Mouse (Mus musculus): ENCODE measurements around the gene Wdr45b.
"Not testable (repeated sequence)": the region's sequence is repeated elsewhere in the genome, so short reads cannot be mapped to it uniquely, and the experiment has no call there.

The Wdr45b gene

DNA sequence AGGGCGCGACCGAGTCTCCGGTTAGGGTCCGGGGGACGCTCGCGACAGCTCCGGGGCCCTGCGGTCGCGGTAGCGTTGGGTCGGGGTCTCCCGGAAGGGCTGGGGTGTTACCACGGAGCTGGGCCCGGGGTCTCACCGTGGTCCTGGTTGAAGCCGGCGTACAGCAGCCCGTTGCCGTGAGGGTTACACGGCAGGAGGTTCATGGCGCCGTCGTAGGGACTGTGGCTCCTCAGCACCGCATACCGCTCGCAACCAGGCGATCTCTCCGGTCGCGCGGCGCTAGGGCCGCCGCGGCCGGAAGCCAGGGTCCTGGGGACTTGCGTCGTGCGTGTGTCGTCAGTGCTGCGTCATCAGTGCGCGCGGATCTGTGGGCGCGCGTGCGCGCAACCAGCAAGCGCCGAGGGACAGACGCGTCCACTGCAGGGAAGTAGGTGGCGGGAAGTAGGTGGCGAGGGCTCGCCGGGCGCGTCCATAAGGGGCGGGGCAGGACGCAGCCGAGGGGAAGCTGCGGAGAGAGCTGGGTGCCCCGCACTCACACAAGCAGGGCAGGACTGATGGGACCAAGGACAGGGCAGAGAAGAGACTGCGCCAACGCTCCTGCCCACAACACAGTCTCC is at the start of gene Wdr45b:
Gene Wdr45b, minus strand, starts transcription at position 355 of the 617 bp plus-strand sequence.
- DNase-seq = peak; percentile 95 to 99

DNA sequence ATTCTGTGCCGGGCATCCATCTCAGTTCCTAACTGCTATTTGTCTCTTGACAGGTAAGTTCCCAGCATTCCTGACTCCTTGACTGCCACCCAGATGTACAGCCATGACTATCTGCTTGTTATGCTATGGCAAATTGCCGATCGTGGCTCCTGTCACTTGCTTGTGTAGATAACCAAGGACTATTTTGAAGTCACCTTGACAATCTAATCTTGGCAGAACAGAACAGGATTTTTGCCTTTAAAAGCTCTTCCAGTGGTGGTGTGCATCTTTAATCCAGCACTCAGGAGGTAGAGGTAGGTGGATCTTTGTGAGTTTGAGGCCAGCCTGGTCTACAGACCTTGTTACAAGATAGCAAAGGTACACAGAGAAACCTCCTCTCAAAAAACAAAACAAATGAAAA is 38.2 kb upstream of the Wdr45b start:
- DNase-seq = no peak

DNA sequence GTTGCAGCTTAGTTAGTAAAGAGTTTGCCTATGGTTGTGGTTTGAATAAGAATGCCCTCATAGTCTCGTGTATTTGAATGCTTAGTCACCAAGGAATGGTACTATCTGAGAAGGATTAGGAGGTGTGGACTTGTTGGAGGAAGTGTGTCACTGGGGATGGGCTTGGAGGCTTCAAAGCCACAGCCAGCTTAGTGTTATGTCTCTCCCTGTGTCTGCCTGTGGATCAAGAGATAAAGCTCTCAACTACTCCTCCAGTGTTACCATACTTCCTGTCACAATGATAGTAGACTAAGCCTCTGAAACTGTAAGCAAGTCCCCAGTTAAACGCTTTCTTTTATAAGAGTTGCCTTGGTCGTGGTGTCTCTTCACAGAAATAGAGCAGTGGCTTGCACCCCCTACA is 36.5 kb upstream of the Wdr45b start:
- no peak for DNase-seq

DNA sequence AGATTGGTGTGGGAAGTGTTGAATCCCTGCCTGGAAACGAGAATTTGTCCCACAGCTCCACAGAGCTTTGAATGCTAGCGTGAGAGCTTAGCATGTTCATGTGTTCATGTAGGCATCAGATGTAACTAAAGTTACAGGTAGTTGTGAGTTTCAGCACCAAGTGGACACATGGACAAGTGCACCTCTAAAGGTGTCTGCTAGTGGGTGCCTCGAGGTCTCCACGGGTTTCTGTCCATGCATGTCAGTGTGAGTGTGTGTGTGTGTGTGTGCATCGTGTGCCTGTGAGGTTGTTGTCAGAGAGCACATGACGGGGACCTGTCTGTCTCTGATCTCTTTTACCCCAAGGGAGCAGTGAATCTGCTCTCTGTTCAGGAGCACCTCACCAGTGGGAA is 34.3 kb upstream of the Wdr45b start:
- no peak for DNase-seq

DNA sequence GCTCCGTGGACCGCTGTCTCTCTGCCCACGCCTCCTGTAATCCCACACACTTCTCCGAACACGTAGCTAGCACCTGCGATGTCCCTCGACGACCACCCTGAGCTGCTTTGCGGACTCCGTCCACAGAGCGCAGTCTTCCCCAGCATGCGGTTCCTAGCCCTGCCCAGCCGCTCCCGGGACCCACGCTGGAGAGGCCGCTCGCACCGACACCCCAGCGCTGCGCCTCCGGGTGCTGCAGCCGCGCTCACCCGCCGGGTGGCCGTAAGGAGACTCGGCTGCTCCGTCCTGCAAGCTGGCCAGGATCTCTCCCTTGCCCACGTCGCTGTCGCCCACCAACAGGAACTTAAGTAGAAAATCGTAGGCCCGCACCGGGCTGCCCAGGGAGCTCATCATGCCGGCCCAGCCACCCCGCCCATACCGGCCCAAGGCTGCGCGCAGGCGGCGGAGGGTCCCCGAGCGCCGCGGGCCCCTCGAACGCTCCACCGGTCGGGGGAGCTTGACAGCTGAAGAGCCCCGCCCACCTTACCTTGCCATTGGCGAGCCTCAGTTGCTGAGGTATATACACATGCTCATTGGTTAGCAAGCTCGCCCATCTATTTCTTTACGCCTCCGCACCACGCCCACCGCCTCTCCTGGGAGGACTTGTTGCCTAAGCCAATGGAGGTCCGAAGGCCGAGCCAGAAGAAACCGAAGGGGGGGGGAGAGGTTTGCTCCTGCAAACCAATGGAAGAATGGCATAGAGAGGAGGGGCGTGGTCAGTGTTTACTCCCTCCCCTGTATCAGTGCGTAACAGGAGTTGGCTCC is 33.7 kb upstream of the Wdr45b start, which contains the start of gene Rab40b:
Gene Rab40b, minus strand, starts transcription at position 502 of the 804 bp plus-strand sequence.
- peak; percentile 77 to 92 for DNase-seq

DNA sequence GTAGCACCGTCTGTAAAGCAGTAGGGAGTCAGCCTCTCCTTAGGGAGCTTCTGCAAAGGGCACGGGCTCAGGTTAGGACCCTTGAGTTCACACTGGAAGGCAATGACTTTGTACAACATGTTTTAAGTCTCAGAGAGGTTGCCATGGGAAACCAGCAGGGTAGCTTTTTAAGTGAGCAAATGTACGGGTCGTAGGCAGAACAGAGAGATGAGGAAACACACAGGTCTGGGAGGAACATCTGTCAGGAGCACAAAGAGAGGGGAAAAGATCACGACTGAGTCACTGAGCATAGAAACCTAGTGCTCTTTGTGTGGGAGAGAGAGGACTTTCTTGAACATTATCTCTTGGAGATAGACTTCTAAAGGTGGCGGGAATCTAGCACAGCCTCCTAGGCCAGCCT is 26.0 kb upstream of the Wdr45b start:
- no peak for DNase-seq

DNA sequence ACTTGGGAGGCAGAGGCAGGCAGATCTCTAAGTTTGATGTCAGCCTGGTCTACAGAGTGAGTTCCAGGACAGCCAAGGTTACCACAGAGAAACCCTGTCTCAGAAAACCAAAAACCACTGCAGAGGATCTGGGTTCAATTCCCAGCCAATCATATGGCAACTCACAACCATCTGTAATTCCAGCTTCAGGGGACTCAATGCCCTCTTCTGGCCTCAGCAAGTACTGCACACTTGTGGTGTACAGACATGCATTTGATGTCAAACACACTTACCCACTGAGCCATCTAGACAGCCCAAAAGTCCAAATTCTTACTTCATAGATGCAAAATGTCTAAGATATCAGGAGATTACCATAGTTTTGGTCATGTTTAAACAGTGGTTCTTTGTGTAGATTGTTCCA is 24.4 kb upstream of the Wdr45b start:
- DNase-seq = no peak

DNA sequence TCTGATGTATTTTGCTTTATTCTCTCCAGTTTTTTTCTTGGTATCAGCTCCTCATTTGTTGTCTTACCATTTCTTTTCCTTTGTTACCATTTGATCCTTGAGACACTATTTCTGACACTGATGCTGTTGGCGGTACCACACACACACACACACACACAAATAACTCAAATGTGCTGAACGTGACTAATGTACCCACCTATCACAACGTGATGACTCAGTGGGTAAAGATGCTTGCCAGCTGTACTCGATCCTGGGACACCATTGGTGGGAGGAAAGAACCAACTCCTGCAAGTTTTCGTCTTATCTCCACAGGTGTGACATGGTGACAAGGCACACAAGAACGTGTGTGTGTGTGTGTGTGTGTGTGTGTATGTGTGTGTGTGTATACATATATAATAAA is 19.1 kb upstream of the Wdr45b start:
- no peak for DNase-seq

DNA sequence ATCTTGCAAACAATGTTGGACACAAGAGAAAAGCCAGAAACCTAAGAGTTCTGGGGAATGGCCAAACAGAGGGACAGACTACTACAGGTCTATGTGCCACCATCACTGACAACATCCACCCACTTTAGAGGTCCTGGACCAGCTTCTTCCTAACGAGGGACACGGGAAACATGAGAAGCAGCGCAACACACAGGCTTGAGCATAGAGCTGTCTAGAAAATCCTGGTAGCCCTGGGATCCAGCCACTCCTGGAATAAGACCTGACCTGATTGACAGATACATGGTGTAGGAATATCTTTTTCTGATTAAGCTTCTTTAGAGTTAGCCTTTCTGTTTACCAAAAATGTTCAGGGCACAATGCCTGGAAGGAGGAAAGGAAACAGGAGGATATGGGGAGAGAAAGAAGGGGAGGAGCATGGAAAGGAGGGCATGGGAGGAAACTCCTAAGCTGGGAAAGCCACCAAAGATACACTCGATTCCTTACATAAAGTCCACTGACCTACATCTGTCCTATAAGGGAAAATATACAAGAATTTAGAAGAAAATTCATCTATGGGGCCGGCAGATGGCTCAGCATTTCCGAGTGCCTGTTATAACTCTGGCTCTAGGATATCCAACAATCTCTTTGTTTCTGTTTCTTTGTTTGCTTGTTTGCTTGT is 16.2 kb upstream of the Wdr45b start:
- no peak for DNase-seq

DNA sequence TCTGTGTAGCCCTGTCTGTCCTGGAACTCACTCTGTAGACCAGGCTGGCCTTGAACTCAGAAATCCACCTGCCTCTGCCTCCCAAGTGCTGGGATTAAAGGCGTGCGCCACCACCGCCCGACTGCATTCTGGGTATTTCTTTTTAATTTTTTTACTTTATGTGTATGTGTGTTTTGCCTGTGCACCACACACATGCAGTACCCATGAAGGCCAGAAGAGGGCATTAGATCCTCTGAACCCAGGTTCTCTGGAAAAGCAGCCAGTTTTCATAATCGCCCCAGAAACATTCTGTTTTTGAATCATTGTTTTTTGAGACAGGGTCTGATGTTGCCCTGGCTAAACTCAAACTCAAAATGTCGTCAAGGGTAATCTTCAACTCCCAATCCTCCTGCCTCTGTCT is 15.4 kb upstream of the Wdr45b start:
- peak in 1 of 2 experiments; percentile 24 for DNase-seq

DNA sequence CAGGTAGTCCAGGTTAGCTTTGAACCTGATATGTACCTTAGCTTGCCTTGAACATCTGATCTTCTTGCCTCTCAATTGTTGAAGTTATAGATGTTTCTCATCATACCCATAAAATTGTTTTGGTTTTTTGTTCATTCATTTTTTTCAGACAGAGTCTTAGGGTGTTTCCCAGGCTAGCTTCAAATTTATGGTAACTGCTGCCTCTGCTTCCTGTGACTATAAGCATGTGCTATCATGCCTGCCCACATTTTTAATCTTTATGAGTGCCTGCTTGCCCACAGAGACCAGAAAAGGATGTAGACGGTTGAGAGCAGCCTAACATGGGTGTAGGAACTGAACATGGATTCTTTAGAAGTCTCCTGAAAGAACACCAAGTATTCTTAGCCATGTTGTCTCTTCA is 14.5 kb upstream of the Wdr45b start:
- DNase-seq = no peak

DNA sequence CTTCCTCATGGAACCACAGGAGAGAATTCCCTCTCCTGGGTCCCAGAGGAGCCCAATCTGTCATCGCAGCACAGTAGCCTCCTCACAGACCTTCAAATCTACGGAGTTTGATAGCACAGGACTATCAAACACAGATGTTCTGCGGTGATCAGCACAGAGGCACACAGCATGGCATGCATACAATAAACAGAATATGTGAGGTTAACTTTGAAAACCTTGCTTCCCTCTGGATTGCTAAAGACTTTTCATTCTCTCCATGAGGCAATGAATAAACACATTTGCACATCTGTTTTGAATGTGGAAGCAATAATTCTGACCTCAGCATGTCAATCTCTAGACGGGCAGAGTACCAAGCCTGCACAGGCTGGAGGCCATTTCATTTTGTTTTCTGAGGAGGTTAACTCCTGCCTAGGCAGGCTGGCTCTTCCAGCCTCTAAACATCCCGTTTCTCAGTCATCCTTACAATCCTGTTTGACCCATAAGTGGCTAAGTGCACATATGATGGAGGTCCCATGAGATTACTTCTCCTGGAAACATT is 13.0 kb upstream of the Wdr45b start:
- no peak for DNase-seq

DNA sequence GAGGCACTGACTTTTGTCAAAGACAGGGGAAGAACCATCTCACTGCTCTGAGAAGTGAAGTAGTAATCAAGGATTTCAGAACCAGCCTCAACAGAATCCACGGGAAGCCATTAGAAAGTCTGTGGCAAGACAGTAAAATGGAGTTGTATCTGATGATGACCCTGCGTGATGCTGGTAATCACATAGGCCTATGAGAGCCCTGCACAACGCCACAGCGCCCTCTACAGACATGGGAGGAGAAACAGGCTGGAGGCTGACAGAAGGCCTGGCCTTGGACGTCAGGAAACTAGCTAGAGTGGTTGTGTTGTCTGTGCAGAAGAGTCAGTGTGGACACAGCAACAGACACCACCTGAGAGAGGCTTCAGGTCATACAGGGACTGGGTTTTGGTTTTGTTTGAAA is 8.0 kb upstream of the Wdr45b start:
- peak; percentile 33 to 37 for DNase-seq

DNA sequence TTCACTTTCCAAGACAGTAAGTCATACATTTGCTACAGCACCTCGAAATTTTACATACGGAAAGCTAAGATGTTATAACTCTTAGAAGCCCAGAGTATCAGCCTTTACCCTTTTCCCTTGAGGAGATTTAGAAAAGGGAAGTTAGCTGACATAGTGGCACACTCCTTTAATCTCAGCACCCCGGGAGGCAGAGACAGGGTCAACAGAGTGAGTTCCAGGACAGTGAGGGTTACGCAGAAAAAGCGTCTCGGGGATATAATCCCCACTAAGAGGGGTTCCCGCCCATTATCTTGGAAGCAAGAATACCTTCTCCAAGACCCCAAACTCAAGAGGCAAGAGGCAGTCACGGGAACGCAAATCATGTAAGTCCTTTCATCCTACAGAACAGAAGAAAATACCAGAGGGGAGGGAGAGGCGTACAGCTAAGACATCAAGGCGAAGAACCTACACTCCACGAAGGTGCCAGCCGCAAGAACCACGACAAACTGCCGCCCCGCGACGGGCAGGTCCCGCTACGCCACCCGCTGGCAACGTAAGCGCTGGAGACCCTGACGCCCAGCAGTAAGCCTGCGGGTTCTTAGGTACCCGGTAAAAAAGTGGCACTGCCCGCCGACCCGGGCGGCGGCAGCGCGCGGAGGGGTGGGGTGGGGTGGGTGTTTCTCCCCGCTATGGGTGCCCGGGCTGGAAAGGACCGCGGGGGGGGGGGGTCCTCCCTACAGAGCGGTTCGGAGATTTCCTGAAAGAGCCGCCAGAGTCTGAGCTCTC is 737 bp downstream of the Wdr45b start:
- DNase-seq = peak; percentile 17 to 44

DNA sequence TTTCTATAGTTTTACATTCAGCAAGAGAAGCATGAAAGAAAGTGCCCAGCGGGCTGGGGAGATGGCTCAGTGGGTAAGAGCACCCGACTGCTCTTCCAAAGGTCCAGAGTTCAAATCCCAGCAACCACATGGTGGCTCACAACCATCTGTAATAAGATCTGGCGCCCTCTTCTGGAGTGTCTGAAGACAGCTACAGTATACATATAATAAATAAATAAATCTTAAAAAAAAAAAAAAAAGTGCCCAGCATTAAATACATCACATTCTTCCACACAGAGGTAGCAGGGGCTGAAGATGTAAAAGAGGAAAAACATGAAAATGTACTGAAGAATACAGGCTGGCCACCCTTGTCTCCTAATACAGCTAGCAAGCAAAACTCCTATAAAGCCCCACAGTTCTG is 5.5 kb downstream of the Wdr45b start:
- DNase-seq = not testable (repeated sequence)

DNA sequence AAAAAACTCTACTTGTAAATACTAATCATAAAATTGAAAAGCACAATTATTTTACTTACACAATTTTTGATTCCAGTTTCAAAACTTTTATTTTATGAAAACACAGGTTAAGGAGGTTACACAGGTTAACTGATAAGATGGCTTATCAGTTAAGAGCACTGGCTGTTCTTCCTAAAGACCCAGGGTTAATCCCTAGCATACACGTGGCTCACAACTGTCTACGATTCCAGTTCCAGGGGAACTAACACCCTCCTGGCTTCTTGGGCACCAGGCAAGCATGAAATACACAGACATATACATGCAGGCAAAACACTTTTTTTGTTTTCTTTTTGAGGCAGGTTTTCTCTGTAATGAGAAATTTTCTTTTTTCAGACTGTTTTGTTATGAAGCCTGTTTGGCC is 6.1 kb downstream of the Wdr45b start:
- DNase-seq = no peak

DNA sequence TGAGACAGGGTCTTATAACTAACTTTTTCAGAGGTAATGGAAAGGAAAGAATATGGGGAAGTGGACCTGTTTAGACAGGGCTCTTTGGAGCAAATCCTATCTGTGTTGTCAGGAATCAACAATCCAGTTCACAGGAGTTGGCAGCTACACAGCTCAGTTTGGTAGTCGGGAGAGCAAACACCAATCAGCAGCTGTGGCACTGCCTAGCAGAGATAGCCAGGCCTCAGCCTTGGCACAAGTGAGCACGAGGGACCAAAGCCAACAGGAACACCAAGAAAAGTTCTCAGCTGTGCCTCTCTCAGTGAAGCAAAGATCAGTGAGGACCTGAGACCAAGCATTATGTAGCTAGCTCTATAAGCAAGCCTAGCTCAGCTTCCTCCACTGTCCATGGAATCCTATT is 7.2 kb downstream of the Wdr45b start:
- no peak for DNase-seq

DNA sequence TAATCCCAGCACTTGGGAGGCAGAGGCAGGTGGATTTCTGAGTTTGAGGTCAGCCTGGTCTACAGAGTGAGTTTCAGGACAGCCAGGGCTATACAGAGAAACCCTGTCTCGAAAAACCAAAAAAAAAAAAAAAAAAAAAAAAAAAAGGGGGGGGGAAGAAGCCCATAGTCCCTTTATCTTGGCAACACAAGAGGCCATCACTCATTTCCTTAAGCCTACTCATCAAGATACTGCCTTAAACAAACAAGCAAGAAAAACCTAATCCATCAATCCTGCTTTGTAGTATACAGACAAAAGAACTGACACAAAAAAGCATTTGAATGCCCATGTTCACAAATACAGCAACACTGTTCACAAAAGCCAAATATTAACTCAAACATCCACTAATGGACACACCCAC is 11.8 kb downstream of the Wdr45b start:
- DNase-seq = not testable (repeated sequence)

DNA sequence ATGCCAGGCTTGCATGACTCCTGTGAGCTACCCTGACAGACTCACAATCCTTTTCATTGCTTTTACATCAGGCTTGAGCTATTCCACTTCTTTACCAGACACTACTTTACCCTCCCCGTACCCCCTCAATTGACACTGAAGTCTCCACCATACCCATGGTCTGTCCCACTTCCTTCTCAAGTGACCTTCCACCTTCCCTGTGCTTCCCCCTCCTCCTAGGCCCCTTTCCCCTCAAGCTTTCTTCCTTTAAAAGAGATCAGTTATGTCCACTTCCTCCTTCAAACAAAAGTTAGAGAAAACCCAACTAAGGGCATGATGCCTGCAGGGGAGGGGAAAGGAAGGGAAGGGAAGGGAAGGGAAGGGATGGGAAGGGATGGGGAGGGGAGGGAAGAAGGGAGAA is 14.0 kb downstream of the Wdr45b start:
- no peak for DNase-seq

DNA sequence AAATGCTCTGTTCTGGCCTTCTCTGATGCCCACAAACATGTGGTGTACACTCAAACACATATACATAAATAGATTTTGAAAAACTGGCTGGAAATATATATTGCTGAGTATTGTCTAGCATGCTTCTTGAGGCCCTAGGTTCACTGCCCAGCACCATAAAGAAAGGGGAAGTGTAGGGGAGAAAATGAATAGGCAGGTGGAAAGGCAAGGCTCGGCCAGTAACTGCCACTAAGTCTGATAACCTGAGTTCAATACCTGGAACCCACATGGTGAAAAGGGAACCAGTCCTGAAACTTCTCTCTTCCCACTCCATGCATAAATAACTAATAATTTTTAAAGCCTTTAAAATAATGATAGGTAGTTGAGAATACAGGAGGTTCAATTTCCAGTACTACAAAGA is 14.6 kb downstream of the Wdr45b start:
- DNase-seq = no peak

DNA sequence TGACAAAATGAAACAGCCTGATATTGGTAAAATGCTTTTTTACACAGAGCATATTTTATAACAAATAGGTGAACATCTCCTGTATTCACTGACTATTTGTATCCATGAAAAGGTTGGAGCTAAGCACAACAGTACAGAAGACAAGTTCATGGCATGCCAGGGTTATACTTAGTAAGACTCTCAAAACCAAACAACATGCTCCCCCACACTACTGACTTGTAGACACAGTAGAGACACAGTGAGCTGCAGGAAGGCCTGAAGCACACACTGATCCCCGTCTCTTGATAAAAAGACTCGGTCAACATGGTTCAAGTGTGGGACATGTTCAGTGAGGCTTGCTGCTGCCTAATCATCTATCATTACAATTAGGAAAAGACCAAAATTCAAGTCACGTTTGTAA is 22.6 kb downstream of the Wdr45b start:
- DNase-seq = no peak

DNA sequence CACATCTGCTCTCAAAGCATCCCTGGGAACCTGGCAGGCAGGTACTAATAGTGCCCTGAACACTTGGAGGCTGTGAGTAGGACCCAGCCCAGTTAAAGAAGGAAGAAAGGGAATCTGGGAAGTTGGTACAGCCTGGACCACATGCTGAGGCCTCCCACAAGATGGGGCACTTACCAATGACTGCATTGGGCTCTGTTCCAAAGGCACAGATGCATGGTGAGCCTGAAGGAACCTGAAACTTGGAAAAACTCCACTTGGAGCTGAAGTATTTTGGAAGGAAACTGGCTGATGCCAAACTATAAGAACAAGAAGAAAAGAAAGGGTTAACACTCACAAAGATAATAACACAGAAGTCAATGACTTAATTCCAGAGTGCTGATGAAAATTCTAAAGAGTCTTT is 25.6 kb downstream of the Wdr45b start:
- peak in 1 of 2 experiments; percentile 16 for DNase-seq

DNA sequence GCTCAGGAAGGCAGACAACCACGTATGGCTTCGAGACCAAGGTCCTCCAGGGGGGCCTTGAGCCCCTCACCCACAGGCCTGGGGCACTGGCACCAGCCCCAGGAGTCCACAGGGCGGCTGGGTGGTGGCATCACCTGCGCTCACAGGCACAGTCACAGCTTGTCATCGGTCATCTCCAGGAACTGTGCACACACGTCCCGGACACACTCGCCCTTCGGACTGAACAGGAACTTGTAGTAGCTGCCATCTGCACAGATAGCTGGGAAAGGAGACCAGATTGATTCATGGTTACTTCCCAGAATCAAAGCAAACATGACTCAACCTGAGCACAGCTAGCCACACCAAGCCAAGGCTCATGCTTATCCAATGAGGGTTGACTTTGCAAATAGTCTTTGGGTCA is 26.0 kb downstream of the Wdr45b start:
- DNase-seq = peak in 1 of 2 experiments; percentile 26

Data from cerebellum, adult 18-20 months (tissue).